Mouse (Mus musculus): ENCODE results near the gene Ms4a4d. TPM values are rescaled to one million over a fixed set of nuclear protein-coding genes. Genes with fewer than 3 reads are reported as not detected.
"Not testable (repeated sequence)": the region's sequence is repeated elsewhere in the genome, so short reads cannot be mapped to it uniquely, and the experiment has no call there.

The Ms4a4d gene
- total RNA-seq (2014; rRNA removed) (3.5 and 3.8 TPM in 2 replicates), polyA plus RNA-seq (2012; rRNA removed) (3.9 and 7.1 TPM in 2 replicates)

DNA sequence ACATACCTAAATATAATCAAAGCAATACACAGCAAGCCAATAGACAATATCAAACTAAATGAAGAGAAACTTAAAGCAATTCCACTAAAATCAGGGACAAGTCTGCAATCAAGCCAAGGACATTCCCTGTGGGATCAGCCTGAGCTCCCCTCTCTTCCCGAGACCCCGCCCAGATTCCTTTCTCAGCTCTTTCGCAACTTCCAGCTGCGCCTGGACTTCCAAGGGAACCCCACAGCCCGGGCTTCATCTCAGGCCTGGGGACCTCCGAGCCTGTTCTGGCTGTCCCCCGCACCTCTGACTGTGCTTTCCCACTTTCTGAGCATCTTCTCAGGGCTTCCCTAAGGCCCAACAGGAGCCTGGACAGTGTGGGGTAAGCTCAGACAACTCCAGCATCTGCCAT, at the start of gene Ms4a4d:
Gene Ms4a4d, plus strand, starts transcription at position 209 of the 400 bp plus-strand sequence.
- WGBS, result 23% methylated on average over 7 of the region's 7 CpGs
- DNase-seq (ENCODE audit: extremely low read depth, low read depth, low spot score), result no peak

DNA sequence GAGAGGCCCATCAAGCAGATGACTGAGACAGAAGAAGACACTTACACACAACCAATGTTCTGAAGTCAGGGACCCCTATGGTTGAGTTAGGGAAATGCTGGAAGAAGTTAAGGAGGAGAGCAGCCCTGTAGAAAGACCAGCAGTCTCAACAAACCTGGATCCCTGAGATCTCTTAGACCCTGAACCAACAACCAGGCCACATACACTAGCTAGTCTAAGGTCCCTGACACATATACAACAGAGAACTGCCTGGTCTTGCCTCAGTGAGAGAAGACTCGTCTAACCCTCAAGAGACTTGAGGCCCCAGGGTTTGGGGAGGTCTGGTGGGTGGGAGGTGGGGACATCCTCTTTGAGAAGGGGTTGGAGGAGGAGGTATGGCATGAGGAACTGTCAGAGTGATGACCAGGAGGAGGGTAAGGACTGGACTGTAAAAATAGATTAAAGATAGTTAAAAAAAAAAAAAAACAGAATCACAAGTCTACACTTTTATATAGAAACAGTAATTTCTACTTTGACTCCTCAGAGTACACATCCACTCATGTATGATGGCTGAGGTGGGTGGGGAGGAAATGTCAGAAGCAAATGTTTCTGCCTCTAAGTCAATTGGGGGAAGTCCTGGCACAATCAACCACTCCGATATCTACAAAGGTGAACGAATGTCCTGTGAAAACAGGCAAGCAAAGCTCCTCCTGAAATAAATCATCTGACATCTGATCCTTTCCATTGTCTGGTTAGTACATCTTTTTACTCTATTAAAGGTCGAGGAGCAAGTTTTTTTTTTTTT, 45.0 kb upstream of the Ms4a4d start:
- Histone ChIP-seq H3K4me1 (ENCODE audit: control insufficient read depth, insufficient read depth, low read length) (no peaks in the 10 kb centered on the region), H3K4me3 (ENCODE audit: insufficient read depth, low read depth, low read length) (no peak overlapping the region), H3K27me3 (ENCODE audit: control insufficient read depth, insufficient read depth, low read length) (no peaks in the 10 kb centered on the region), H3K36me3 (ENCODE audit: control insufficient read depth, insufficient read depth, low read length) (no peaks in the 10 kb centered on the region), H3K79me2 (ENCODE audit: control insufficient read depth, insufficient read depth, low read length) (no peaks in the 10 kb centered on the region), H3K9ac (ENCODE audit: low read depth, low read length) (no peak overlapping the region), H3K27ac (replicated peaks; ENCODE audit: insufficient read depth, low read depth, low read length) (no peak overlapping the region)
- no peak for TF ChIP-seq POLR2A (IDR thresholded peaks at IDR 0.05; ENCODE audit: extremely low read depth, insufficient read depth, low read length)
- TF ChIP-seq CTCF (IDR thresholded peaks at IDR 0.05; ENCODE audit: low read depth, low read length), result no peak
- WGBS, result 75% methylated on average over 4 of the region's 4 CpGs
- no peak for DNase-seq (ENCODE audit: extremely low read depth, low read depth, low spot score)

More for the DNA sequence above, at the start of gene Ms4a4d:
- no peaks in the 10 kb centered on the region for H3K36me3 ChIP-seq (ENCODE audit: control insufficient read depth, insufficient read depth, low read length)
- peak within 1 kb of the TSS; percentile 4; the same call in 1 of the 2 replicates for H3K9ac ChIP-seq (ENCODE audit: low read depth, low read length)
- no peaks in the 10 kb centered on the region for H3K79me2 ChIP-seq (ENCODE audit: control insufficient read depth, insufficient read depth, low read length)
- H3K27ac ChIP-seq (replicated peaks; ENCODE audit: insufficient read depth, low read depth, low read length), result peak within 1 kb of the TSS; percentile 17; the same call in 1 of the 2 replicates
- TF ChIP-seq CTCF (IDR thresholded peaks at IDR 0.05; ENCODE audit: low read depth, low read length) (no peak), POLR2A (IDR thresholded peaks at IDR 0.05; ENCODE audit: extremely low read depth, insufficient read depth, low read length) (no peak)
- H3K27me3 ChIP-seq (ENCODE audit: control insufficient read depth, insufficient read depth, low read length), result no peaks in the 10 kb centered on the region
- peak within 1 kb of the TSS; percentile 24 for H3K4me3 ChIP-seq (ENCODE audit: insufficient read depth, low read depth, low read length)
- H3K4me1 ChIP-seq (ENCODE audit: control insufficient read depth, insufficient read depth, low read length), result no peaks in the 10 kb centered on the region

DNA sequence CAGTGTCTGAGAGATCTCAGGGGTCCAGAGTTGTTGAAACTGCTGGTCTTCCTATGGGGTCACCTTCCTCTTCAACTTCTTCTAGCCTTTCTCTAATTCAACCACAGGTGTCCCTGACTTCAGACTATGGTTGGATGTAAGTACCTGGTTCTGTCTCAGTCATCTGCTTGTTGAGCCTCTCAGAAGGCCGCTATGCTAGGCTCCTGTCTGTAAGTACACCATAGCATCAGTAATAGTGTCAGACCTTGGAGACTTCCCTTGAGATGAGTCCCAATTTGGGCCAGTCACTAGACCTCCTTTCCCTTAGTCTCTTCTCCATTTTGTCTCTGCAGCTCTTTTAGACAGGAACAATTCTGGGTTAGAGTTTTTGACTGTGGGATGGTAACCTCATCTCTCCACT, 43.9 kb upstream of the Ms4a4d start:
- no peak overlapping the region for H3K27ac ChIP-seq (replicated peaks; ENCODE audit: insufficient read depth, low read depth, low read length)
- WGBS, result 86% methylated on average over 1 of the region's 1 CpGs
- TF ChIP-seq POLR2A (IDR thresholded peaks at IDR 0.05; ENCODE audit: extremely low read depth, insufficient read depth, low read length) (no peak), CTCF (IDR thresholded peaks at IDR 0.05; ENCODE audit: low read depth, low read length) (no peak)
- H3K36me3 ChIP-seq (ENCODE audit: control insufficient read depth, insufficient read depth, low read length), result no peaks in the 10 kb centered on the region
- H3K79me2 ChIP-seq (ENCODE audit: control insufficient read depth, insufficient read depth, low read length), result no peaks in the 10 kb centered on the region
- H3K4me1 ChIP-seq (ENCODE audit: control insufficient read depth, insufficient read depth, low read length), result no peaks in the 10 kb centered on the region
- no peak for DNase-seq (ENCODE audit: extremely low read depth, low read depth, low spot score)
- no peak overlapping the region for H3K4me3 ChIP-seq (ENCODE audit: insufficient read depth, low read depth, low read length)
- H3K9ac ChIP-seq (ENCODE audit: low read depth, low read length), result no peak overlapping the region
- no peaks in the 10 kb centered on the region for H3K27me3 ChIP-seq (ENCODE audit: control insufficient read depth, insufficient read depth, low read length)

DNA sequence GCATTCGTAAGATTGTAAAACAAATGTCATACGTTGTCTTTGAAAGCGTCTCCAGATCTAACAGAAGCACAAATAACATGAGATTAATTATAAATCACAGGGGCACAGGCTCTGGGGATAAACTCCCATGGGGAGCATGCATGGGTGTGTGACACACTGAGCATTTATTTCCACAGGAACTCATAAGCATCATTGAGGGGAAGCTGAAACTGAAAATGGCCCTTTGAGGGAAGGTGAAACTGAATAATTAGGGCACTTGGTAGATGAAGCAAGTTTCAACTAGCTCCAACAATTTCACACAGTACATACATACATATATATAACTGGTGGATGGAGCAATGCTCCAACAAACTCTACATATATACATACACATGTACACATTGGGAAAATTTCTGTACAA, 42.1 kb upstream of the Ms4a4d start:
- H3K4me3 ChIP-seq (ENCODE audit: insufficient read depth, low read depth, low read length), result no peak overlapping the region
- H3K27me3 ChIP-seq (ENCODE audit: control insufficient read depth, insufficient read depth, low read length), result no peaks in the 10 kb centered on the region
- DNase-seq (ENCODE audit: extremely low read depth, low read depth, low spot score), result no peak
- H3K9ac ChIP-seq (ENCODE audit: low read depth, low read length), result no peak overlapping the region
- no peak overlapping the region for H3K27ac ChIP-seq (replicated peaks; ENCODE audit: insufficient read depth, low read depth, low read length)
- no peak for TF ChIP-seq POLR2A (IDR thresholded peaks at IDR 0.05; ENCODE audit: extremely low read depth, insufficient read depth, low read length)
- no peak for TF ChIP-seq CTCF (IDR thresholded peaks at IDR 0.05; ENCODE audit: low read depth, low read length)
- no peaks in the 10 kb centered on the region for H3K4me1 ChIP-seq (ENCODE audit: control insufficient read depth, insufficient read depth, low read length)
- 85% methylated on average over 3 of the region's 3 CpGs for WGBS
- H3K36me3 ChIP-seq (ENCODE audit: control insufficient read depth, insufficient read depth, low read length), result no peaks in the 10 kb centered on the region
- H3K79me2 ChIP-seq (ENCODE audit: control insufficient read depth, insufficient read depth, low read length), result no peaks in the 10 kb centered on the region

DNA sequence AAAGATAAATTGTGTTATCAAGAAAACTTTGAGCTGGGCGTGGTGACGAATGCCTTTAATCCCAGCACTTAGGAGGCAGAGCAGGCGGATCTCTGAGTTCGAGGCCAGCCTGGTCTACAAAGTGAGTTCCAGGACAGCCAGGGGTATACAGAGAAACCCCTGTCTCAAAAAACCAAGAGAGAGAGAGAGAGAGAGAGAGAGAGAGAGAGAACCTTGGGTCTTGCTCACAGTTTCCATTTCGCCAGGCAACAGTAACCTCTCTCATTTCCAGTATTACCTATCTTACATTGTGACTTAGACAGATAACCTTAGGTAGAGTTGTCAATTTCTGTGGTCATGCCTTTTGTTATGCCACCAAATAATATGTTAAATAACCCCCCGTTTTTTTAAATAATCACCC, 40.2 kb upstream of the Ms4a4d start:
- H3K27me3 ChIP-seq (ENCODE audit: control insufficient read depth, insufficient read depth, low read length), result no peaks in the 10 kb centered on the region

DNA sequence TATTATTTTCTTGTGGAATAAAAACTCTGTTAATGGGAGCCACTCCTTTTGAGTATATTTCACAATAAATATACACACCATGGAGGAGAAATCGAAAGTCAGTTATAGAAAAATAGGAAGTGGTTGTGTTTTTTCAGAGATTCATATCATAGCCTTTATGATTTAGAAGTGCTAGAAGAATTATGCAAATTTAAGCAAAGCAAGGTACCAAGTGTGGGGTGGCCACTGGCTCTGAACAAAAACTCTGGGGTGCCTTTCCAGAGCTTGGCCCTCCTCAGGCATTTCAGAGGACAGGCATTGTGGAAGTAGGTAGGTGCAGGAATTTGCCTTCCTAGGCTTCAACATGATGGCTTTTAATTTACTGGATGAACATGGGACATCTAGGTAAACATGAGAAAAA, 39.3 kb upstream of the Ms4a4d start:
- H3K27me3 ChIP-seq (ENCODE audit: control insufficient read depth, insufficient read depth, low read length); H3K4me1 ChIP-seq (ENCODE audit: control insufficient read depth, insufficient read depth, low read length); H3K4me3 ChIP-seq (ENCODE audit: insufficient read depth, low read depth, low read length); H3K27ac ChIP-seq (replicated peaks; ENCODE audit: insufficient read depth, low read depth, low read length); H3K79me2 ChIP-seq (ENCODE audit: control insufficient read depth, insufficient read depth, low read length); H3K9ac ChIP-seq (ENCODE audit: low read depth, low read length); DNase-seq (ENCODE audit: extremely low read depth, low read depth, low spot score); H3K36me3 ChIP-seq (ENCODE audit: control insufficient read depth, insufficient read depth, low read length): not testable (repeated sequence)
- 81% methylated on average over 1 of the region's 1 CpGs for WGBS

More for the DNA sequence above, 40.2 kb upstream of the Ms4a4d start:
- WGBS, result 88% methylated on average over 6 of the region's 6 CpGs
- DNase-seq (ENCODE audit: extremely low read depth, low read depth, low spot score), result no peak
- Histone ChIP-seq H3K27ac (replicated peaks; ENCODE audit: insufficient read depth, low read depth, low read length) (no peak overlapping the region), H3K79me2 (ENCODE audit: control insufficient read depth, insufficient read depth, low read length) (no peaks in the 10 kb centered on the region), H3K36me3 (ENCODE audit: control insufficient read depth, insufficient read depth, low read length) (no peaks in the 10 kb centered on the region), H3K9ac (ENCODE audit: low read depth, low read length) (no peak overlapping the region), H3K4me3 (ENCODE audit: insufficient read depth, low read depth, low read length) (no peak overlapping the region), H3K4me1 (ENCODE audit: control insufficient read depth, insufficient read depth, low read length) (no peaks in the 10 kb centered on the region)
- TF ChIP-seq POLR2A (IDR thresholded peaks at IDR 0.05; ENCODE audit: extremely low read depth, insufficient read depth, low read length) (no peak), CTCF (IDR thresholded peaks at IDR 0.05; ENCODE audit: low read depth, low read length) (no peak)

Data from liver, adult 2 months (tissue).